Mouse (Mus musculus) left cerebral cortex, adult 18-20 months (tissue): Measurements from ENCODE around the gene Fem1b. TPM values are rescaled to one million over a fixed set of nuclear protein-coding genes. Genes with fewer than 3 reads are reported as not detected.

Experiments
- DNase-seq, 2 experiments: peaks; one replicate each; pipeline ENCODE4 v3.0.0; 2021 to 2022; ENCODE audit warnings: low spot score in 2 of 2, mixed read lengths in 1 of 2
- total RNA-seq, 2 experiments: library from RNA; stranded (reverse); gene quantifications; 2 replicates each; pipeline ENCODE4 v1.2.3; 2021

The Fem1b gene
- total RNA-seq, 2 experiments from 2014 or later: 109 to 114 TPM

- peak; percentile 80 to 91 for DNase-seq
These were observed 28.6 kb downstream of the Fem1b start for GRCm38 (mm10) chr9:62782976-62783781.

- DNase-seq: no peak
These were observed 29.8 kb downstream of the Fem1b start for GRCm38 (mm10) chr9:62781965-62782364.

DNA sequence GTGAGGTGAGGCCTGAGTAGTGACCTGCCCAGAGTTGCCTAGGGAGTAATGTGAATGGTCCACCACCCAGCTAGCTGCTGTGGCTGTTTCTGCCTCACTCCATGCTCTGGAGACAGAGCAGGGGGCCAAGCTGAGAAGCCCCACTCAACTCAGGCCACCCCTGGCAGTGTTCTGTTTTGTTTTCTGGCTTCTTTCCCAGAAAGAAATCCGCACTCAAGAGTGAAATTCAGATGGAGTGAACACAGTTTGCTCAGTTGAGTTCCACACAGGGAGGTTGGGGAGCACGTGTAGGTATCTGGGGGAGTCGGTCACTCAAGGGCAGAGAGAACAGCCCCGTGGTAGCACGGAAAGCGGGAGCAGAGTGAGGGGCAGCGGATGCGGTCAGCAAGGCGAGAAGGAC, 33.0 kb downstream of the Fem1b start:
- no peak for DNase-seq

- DNase-seq: peak; percentile 63 to 66
These were observed 34.3 kb downstream of the Fem1b start for GRCm38 (mm10) chr9:62777461-62777860.

- DNase-seq: no peak
These were observed 36.3 kb downstream of the Fem1b start for GRCm38 (mm10) chr9:62775464-62775863.

DNA sequence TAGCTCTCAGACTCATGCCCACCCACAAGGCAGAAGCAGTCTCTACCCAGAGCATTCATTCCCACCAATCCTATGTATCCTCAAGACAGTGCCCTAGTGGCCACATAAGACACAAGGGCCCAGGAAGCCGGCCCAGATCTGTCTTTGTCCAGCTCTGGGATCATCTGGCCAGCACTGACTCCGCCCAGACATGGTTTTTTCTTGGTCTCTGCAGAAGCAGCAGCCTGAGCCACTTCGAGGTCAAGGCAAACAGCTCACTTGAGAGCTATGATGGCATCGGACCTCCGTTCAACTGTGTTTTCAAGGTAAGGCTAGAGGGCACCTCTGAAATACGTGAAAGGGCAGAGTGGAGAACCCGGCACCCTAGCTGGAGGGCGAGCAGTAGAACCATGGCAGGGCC, 39.0 kb downstream of the Fem1b start:
- no peak for DNase-seq

- DNase-seq: no peak
These were observed 43.4 kb downstream of the Fem1b start for GRCm38 (mm10) chr9:62768361-62768760.

- DNase-seq: no peak
These were observed 44.3 kb downstream of the Fem1b start for GRCm38 (mm10) chr9:62767464-62767863.

GRCm38 (mm10) chr9:62765346-62765745, 46.4 kb downstream of the Fem1b start:
- DNase-seq: peak in 1 of 2 experiments; percentile 40

- peak; percentile 51 to 59 for DNase-seq
These were observed 48.3 kb downstream of the Fem1b start for GRCm38 (mm10) chr9:62763478-62763877.

DNA sequence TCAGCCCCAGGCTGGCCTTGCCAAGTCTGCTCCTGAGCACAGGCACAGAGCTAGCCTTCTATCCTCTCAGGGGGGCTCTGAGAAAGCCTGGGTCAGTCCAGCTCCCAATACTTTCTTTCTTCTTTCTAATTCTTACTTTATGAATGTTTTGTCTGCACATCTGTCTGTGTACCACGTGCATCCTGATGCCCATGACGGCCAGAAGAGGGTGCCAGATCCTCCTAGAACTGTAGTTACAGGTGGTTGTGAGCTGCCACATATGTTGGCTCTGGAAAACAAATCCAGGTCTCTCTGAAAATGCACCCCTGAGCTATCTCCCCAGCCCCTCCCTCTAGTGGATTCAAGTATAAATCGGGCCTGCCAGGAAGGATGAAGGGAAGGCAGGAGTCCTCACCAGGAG, 52.1 kb downstream of the Fem1b start:
- DNase-seq: no peak

GRCm38 (mm10) chr9:62758288-62758687, 53.4 kb downstream of the Fem1b start:
- peak; percentile 70 to 82 for DNase-seq

GRCm38 (mm10) chr9:62750381-62750780, 61.4 kb downstream of the Fem1b start:
- DNase-seq: no peak

DNA sequence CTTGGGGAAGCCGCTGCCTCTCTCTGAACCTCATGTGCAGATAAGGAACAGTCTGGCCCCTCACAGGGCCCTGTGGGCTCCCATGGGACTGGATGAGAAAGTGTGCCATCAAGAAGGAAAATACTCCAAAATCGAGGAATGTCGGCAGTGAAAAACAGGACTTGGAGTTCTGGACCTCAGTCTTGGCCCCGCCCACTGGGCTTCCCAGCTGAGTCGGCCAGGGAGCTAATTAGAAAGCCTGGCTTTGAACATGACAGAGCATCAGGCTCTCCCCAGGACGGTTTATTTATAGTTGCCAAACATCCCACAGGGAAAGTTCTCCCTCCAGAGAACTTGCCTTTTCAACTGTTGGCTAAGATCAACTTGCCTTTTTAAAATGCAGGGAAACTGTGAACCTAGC, 62.1 kb downstream of the Fem1b start:
- DNase-seq: no peak

DNA sequence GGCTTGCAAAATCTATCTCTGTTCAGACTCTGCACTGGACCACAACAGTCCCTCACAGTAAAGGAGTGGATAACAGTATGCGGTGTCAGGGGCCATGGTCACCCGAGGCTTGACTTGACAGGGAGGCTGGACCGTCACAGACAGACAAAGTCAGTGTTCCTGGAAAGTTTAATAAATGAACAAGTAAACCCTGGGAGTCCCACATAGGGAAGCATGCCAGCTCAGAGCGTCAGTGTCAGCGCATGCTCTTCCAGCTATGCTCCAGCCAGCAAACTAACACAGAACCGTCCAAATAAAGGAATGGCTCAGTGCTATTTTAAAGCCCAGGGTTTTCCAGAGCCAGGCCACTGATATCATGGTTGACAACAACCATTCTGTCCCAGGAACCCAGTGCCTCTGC, 65.1 kb downstream of the Fem1b start:
- DNase-seq: no peak

GRCm38 (mm10) chr9:62744558-62745275, 67.0 kb downstream of the Fem1b start:
- peak in 1 of 2 experiments; percentile 33 for DNase-seq

Other genes with a start within 250 kb of the Fem1b start
- 1 to 10 TPM; 2.7 to 4.1 TPM for gene Itga11, start 134.1 kb downstream of the Fem1b start, total RNA-seq
- gene Cln6, start 26.9 kb upstream of the Fem1b start, total RNA-seq: 10 to 100 TPM; 10.8 to 14.6 TPM
- not detected for gene Calml4, start 46.1 kb upstream of the Fem1b start, total RNA-seq
- 10 to 100 TPM; 69.4 to 75.4 TPM for gene Pias1, start 176.0 kb upstream of the Fem1b start, total RNA-seq